Mouse (Mus musculus) G1E (cell line): ENCODE measurements at regions not wholly inside any gene's neighbourhood (a gene's known extent, or its start where the extent isn't known, plus 50 kb on each side); places are given as distances from the start of the nearest gene placed in this dataset.

Experiments used
- CTCF ChIP-seq: IDR thresholded peaks from 2 replicates; pipeline ENCODE4 v1.5.1; 2012; ENCODE audit warnings: low read depth, low read length, inconsistent platforms, mixed read lengths
- GATA1 ChIP-seq: IDR thresholded peaks from 2 replicates; pipeline ENCODE4 v1.6.1; 2012; ENCODE audit warnings: borderline replicate concordance, low read length, inconsistent platforms, mixed read lengths
- GATA2 ChIP-seq: IDR thresholded peaks from 2 replicates; pipeline ENCODE4 v1.6.1; 2012; ENCODE audit warnings: low read depth, low read length, inconsistent platforms, borderline replicate concordance
- POLR2AphosphoS5 ChIP-seq: IDR thresholded peaks from 2 replicates; pipeline ENCODE4 v1.6.1; 2012; ENCODE audit warnings: low read depth, low read length, inconsistent platforms; ENCODE audit not compliant: insufficient replicate concordance
- TAL1 ChIP-seq: conservative IDR thresholded peaks from 2 replicates; pipeline ENCODE4 v1.6.1; 2012; ENCODE audit warnings: low read depth, low read length, inconsistent platforms, mixed read lengths

DNA sequence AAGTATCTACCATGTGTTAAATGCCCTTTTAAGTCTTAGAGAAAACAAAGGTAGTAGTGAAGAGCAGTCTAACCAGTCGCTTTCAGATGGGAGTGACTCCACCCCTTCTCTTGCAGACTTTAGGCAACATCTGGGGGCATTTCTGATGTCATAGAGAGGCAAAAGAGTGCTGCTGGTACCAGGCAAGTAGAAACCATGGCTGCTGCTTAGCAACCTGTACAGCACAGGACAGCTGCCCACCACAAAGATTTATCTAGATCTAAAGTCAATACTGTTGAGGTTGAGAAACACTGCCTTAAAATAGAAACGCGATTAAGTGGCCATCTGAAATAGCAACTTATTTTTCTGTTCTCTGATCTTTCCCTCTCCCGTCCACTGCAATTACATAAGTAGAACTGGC, 178.8 kb downstream of the Rps29 start:
- TF ChIP-seq CTCF (no peak), POLR2AphosphoS5 (no peak), GATA1 (no peak), TAL1 (no peak), GATA2 (no peak)
